Mouse (Mus musculus): ENCODE results near the gene Fgr. TPM values are rescaled to one million over a fixed set of nuclear protein-coding genes. Genes with fewer than 3 reads are reported as not detected.
A peak's percentile ranks its signal among the peaks of the same experiment; 100 is the strongest.

The Fgr gene
- total RNA-seq, 1 experiment from 2014 or later, result 266 TPM

DNA sequence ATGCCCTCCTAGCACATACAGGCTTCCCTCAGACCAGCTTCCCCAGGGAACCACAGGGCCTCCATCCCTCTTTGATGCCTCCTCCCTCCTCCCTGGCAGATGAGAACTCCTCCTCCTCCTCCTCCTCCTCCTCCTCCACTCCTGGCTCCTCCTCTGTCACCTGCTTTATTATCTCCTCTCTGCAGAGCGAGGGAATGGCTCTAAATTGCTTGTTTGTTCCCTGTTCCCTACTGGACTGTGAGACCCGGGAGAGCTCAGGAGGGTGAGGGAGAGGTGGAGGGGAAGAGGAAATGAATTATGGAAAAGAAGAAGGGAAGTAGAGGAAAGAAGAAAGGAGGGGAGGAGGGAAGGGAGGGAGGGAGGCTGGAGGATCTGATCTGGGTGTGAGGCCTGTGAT is 18.5 kb upstream of the Fgr start:
- no peak for ATAC-seq (replicated peaks; ENCODE audit: insufficient number of reproducible peaks, low FRiP score, low TSS enrichment, poor library complexity, severe bottlenecking)

DNA sequence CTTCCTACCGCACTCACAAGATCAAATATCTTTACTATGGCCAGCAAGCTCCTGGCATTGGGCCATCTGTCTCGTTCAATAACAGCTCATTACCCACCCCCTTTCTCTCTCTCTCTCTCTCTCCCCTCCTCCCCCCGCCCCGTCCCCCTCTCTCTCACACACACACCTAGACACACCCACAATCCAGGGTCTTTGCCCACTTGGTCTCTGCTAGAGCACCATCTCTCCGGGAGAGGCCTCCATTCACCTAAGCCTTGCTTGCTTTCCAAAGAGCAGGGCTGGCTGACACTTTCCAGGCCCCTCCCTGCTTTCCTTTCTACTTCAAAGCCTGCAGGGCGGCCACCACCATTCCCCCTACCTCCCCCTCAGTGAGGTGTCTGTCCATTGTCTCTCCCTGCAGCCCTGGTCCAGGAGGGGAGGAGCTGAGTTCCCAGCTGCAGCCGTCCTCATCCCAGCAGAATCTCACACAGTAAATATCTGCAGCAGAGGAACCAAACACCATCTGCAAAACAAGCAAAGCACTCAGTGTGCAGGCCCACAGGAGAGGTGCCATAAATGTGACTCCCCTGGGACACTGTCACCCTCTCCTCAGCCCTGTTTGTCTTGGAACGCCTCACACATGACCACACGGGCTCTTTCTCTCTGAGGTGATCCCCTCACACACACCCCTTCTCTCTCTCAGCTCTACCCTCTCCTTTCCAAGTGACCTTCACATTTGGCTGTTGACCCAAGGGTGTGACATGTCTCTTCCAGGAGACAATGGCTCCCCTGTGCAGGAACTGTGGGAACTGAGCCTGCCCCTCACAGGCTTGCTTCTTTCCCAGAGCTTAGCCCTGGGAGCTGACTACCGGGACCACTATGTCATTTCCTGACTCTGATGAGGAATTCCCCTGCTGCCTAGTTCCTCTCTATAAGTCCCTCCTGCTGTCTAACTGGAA is 14.9 kb upstream of the Fgr start:
- ATAC-seq (replicated peaks; ENCODE audit: insufficient number of reproducible peaks, low FRiP score, low TSS enrichment, poor library complexity, severe bottlenecking), result peak; percentile 67

DNA sequence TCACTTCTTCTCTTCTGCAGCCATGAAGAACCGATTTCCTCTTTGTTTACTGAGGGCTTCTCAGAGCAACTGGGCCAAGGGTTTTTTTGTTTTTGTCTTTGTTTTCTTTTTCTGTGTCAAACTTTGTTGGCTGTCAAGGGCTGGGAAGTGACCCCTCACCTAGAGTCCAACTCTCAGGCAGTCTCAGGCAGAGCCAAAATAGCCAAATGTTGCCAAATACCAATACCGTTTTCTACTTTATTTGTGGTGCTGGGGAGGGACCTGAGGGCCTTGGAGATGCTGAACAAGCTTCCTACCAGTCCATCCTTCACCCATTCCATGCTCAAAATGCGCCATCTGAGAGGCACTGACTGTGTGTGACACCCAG is 14.2 kb upstream of the Fgr start:
- ATAC-seq (replicated peaks; ENCODE audit: insufficient number of reproducible peaks, low FRiP score, low TSS enrichment, poor library complexity, severe bottlenecking), result peak; percentile 33

DNA sequence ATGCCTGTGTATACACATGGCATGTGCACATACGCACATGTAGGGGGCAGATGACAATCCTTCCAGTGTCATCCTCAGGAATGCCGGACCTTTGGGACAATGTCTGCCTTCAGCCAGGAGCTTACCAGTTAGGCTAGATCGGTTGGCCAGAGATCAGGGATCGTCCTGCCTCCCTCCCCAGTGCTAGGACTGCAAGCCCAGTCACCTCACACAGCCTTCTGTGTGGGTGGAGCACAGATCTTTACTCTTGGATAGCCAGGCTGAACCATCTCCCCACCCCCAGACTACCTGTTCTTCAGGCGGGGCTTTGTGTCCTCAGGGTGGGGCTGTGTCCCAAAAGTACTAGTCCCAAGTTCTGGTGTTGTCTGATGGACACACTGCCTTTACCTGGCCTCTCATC is 13.6 kb upstream of the Fgr start:
- ATAC-seq (replicated peaks; ENCODE audit: insufficient number of reproducible peaks, low FRiP score, low TSS enrichment, poor library complexity, severe bottlenecking), result no peak

DNA sequence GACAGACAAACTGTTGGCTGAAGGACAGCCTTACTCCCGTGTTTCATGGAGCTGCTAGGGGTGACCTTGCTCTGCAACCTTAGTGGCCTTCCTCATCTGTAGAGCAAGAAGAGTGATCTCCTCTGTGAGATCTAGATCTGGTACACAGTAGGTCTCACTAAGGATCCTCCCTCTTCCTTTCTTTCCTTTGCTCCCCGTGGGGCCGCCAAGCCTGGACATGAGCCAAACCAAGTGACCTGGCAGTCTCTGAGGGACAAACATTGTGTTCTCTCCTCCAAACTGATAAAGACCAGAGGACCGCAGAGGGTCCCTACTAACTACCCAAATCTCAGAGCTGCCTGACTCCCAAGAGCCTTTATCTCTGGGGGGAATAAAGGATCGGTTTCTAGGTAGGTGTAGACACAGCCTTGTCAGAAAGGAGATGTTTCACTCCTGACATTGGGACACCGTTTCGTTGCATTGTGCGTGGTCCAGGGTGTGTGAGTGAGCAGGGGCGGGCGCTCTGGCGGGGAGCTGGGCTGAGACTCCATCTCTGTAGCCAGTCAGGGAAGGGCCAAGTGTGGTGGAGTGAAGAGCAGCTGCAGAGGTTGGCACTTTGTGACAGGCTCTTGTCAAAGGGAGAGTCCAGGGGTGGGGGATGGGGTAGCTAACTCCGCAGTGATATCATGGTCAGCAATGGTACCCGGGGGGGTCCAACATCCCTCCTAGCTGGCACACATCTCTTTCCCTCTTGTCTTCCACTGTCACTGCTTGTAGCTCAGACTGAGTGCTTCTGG is 12.8 kb upstream of the Fgr start:
- ATAC-seq (replicated peaks; ENCODE audit: insufficient number of reproducible peaks, low FRiP score, low TSS enrichment, poor library complexity, severe bottlenecking), result peak; percentile 41

DNA sequence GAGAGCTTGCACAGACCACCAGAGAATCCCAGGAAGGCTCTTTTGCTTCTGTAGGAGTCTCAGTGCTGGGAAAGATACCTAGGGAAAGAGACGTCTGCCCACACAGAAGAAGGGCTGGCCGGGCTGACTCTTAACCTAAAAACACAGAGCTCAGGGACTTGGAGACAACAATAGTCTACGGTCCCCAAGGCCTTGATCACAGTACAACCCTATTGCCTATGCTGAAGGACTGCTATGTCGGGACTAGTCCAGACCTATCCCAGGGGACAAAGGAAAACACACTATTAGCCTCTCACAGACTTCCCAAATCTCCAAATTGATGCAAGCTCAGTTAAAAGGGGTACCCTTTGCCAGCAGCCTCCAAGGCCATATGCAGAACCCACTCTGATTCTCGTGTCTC is 12.0 kb upstream of the Fgr start:
- no peak for ATAC-seq (replicated peaks; ENCODE audit: insufficient number of reproducible peaks, low FRiP score, low TSS enrichment, poor library complexity, severe bottlenecking)

DNA sequence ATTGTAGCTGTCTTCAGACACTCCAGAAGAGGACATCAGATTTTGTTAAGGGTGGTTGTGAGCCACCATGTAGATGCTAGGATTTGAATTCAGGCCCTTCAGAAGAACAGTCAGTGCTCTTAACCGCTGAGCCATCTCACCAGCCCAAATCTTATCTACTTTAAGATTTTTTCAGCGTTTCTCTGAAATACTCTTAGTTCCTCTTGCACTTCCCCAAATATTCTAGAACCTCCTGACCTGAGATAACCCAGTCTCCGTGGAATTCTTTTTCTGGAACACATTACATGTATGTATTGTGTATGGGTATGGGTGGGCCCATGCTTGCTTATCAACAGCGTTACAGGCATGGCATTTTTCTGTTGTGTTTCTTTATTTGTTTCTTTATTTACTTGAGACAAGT is 11.3 kb upstream of the Fgr start:
- ATAC-seq (replicated peaks; ENCODE audit: insufficient number of reproducible peaks, low FRiP score, low TSS enrichment, poor library complexity, severe bottlenecking), result no peak

DNA sequence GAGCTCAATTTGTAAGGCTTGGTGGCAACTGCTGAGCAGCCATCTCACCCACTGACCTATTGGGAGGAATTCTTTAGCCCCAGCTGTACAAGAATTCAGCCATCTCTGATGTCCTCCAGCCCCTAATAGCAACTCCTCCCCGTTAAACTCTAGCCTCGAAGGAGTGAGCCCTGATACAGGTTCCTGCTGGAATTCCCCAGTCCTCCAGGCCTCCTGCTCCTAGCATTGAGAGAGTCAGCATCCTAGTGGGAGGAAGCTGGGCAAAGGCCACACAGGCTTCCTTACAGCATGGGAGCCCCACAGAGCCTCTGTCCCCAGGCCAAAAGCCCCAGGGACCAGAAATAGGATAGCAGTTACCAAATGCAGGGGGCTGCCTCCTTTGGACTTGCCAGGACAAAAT is 10.5 kb upstream of the Fgr start:
- no peak for ATAC-seq (replicated peaks; ENCODE audit: insufficient number of reproducible peaks, low FRiP score, low TSS enrichment, poor library complexity, severe bottlenecking)

DNA sequence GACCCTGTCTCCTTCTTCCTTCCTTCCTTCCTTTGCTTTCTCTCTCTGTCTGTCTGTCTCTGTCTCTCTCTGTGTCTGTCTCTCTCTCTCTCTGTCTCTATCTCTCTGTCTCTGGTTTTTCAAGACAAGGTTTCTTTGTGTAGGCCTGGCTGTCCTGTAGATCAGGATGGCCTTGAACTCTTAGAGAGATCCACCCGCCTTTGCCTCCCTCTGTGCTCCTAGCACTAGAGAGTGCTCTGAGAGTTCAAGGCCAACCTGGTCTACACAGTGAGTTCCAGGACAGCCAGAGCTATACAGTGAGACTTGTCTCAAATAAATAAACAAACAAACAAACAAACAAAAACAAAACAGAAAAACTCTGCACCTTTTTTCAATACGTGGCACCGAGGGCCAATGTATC is 9.8 kb upstream of the Fgr start:
- ATAC-seq (replicated peaks; ENCODE audit: insufficient number of reproducible peaks, low FRiP score, low TSS enrichment, poor library complexity, severe bottlenecking), result no peak

DNA sequence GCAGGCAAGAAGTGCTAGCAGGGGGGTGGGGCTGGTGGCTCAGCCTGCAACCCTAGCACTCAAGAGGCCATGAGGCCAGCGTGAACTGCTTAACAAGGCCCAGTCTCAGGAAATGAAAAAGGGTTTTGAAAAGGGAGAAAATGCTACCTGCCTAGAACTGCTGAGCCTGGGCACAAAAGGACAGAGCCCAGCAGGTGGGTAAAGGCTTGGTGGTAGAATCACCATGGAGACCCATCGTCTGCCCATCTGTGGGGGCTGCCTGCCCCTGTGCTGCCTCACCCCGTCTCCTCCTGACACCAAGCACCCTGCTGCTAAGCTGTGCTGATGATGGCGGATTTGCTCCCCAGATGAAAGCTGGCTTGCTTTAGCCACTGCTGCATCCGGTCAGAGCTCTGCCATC is 9.4 kb upstream of the Fgr start:
- ATAC-seq (replicated peaks; ENCODE audit: insufficient number of reproducible peaks, low FRiP score, low TSS enrichment, poor library complexity, severe bottlenecking), result no peak

GRCm38 (mm10) chr4:132968105-132968938 is 5.6 kb upstream of the Fgr start:
- ATAC-seq (replicated peaks; ENCODE audit: insufficient number of reproducible peaks, low FRiP score, low TSS enrichment, poor library complexity, severe bottlenecking), result peak; percentile 53

DNA sequence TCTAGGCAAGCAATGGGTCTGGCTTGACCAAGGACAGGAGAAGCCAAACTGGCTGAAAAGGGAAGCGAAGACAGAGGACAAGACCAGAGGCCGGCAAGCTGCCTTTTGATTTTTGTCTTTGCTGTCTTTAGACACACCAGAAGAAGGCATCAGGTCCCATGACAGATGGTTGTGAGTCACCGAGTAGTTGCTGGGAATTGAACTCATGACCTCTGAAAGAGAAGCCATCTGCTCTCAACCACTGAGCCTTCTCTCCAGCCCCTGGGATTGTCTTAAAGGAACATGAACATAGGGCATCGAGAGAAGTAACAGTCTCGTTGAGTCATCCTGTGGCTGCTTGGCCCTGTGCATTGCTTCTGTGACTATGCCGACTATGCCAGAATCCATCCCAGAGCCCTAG is 2.3 kb upstream of the Fgr start:
- 0 out of 2 replicates have a peak, but pooled peaks have one; percentile 11 for ATAC-seq (replicated peaks; ENCODE audit: insufficient number of reproducible peaks, low FRiP score, low TSS enrichment, poor library complexity, severe bottlenecking)

GRCm38 (mm10) chr4:132972101-132972500 is 1.8 kb upstream of the Fgr start:
- ATAC-seq (replicated peaks; ENCODE audit: insufficient number of reproducible peaks, low FRiP score, low TSS enrichment, poor library complexity, severe bottlenecking), result no peak

DNA sequence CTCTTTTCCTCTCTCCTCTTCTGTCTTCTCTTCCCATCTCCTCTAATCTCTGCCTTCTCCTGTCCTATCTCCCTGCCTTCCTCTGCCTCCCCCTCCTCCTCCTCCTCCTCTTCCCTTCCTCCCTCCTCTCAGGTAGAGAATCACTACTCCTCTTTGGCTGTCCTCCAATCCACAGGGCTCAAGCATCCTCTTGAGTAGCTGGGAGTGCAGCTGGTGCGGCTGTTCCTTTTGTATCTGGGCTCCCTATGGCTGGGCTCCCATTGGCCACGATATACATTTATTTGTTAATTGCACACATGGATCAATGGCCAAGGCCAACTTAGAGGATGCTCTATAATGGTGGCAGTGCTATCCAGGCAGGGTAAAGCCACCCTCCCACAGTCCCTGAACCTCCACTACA is 1.3 kb upstream of the Fgr start:
- ATAC-seq (replicated peaks; ENCODE audit: insufficient number of reproducible peaks, low FRiP score, low TSS enrichment, poor library complexity, severe bottlenecking), result no peak

GRCm38 (mm10) chr4:132973186-132973585 is 709 bp upstream of the Fgr start:
- no peak for ATAC-seq (replicated peaks; ENCODE audit: insufficient number of reproducible peaks, low FRiP score, low TSS enrichment, poor library complexity, severe bottlenecking)

- ATAC-seq (replicated peaks; ENCODE audit: insufficient number of reproducible peaks, low FRiP score, low TSS enrichment, poor library complexity, severe bottlenecking), result 0 out of 2 replicates have a peak, but pooled peaks have one; percentile 1
Measured at GRCm38 (mm10) chr4:132974904-132975303, 1.0 kb downstream of the Fgr start.

- no peak for ATAC-seq (replicated peaks; ENCODE audit: insufficient number of reproducible peaks, low FRiP score, low TSS enrichment, poor library complexity, severe bottlenecking)
Measured at GRCm38 (mm10) chr4:132975791-132976190, 1.9 kb downstream of the Fgr start.

GRCm38 (mm10) chr4:132976729-132977128 is 2.8 kb downstream of the Fgr start:
- peak; percentile 56 for ATAC-seq (replicated peaks; ENCODE audit: insufficient number of reproducible peaks, low FRiP score, low TSS enrichment, poor library complexity, severe bottlenecking)

- no peak for ATAC-seq (replicated peaks; ENCODE audit: insufficient number of reproducible peaks, low FRiP score, low TSS enrichment, poor library complexity, severe bottlenecking)
Measured at GRCm38 (mm10) chr4:132977597-132977996, 3.7 kb downstream of the Fgr start.
